Mouse (Mus musculus): ENCODE data around the gene Frmd3. TPM values are rescaled to one million over a fixed set of nuclear protein-coding genes. Genes with fewer than 3 reads are reported as not detected.
"Not testable (repeated sequence)": the region's sequence is repeated elsewhere in the genome, so short reads cannot be mapped to it uniquely, and the experiment has no call there.

Gene Frmd3
- polyA plus RNA-seq, 1 experiment: not detected

GRCm38 (mm10) chr4:74191528-74191927, 178.3 kb downstream of the Frmd3 start:
- H3K27me3 ChIP-seq (replicated peaks): no peaks in the 10 kb centered on the region

GRCm38 (mm10) chr4:74201281-74201811, 188.1 kb downstream of the Frmd3 start:
- Histone ChIP-seq H3K27me3 (replicated peaks) (no peaks in the 10 kb centered on the region), H3K36me3 (replicated peaks; ENCODE audit: low read length) (no peaks in the 10 kb centered on the region), H3K9me3 (no peaks in the 10 kb centered on the region), H3K4me3 (replicated peaks) (no peak overlapping the region), H3K4me1 (no peaks in the 10 kb centered on the region)
- TF ChIP-seq FLI1 (IDR thresholded peaks at IDR 0.05; ENCODE audit: low read length): no peak
- TF ChIP-seq GATA1 (IDR thresholded peaks at IDR 0.05; ENCODE audit: borderline replicate concordance, low read length): no peak

More at GRCm38 (mm10) chr4:74191528-74191927, 178.3 kb downstream of the Frmd3 start:
- Histone ChIP-seq H3K4me3 (replicated peaks) (no peak overlapping the region), H3K9me3 (0 out of 2 replicates have a peak, but pooled peaks cover 6% of the 10 kb centered on the region), H3K36me3 (replicated peaks; ENCODE audit: low read length) (no peaks in the 10 kb centered on the region), H3K4me1 (no peaks in the 10 kb centered on the region)
- TF ChIP-seq FLI1 (IDR thresholded peaks at IDR 0.05; ENCODE audit: low read length): no peak
- no peak for TF ChIP-seq GATA1 (IDR thresholded peaks at IDR 0.05; ENCODE audit: borderline replicate concordance, low read length)

DNA sequence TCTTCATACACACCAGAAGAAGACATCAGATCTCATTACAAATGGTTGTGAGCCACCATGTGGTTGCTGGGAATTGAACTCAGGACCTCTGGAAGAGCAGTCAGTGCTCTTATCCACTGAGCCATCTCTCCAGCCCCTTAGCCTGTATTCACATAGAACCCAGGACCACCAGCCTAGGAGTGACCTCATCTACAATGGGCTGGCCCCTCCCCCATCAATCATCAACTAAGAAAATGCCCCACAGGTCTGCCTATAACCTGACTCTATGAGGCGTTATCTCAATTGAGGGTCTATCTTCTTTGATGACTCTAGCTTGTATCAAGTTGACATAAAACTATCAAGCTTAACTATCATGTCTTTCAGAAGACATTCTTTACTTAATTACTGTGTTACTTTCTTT, 208.5 kb downstream of the Frmd3 start:
- H3K4me3 ChIP-seq (replicated peaks); H3K4me1 ChIP-seq; H3K9me3 ChIP-seq; H3K36me3 ChIP-seq (replicated peaks; ENCODE audit: low read length); H3K27me3 ChIP-seq (replicated peaks): not testable (repeated sequence)

DNA sequence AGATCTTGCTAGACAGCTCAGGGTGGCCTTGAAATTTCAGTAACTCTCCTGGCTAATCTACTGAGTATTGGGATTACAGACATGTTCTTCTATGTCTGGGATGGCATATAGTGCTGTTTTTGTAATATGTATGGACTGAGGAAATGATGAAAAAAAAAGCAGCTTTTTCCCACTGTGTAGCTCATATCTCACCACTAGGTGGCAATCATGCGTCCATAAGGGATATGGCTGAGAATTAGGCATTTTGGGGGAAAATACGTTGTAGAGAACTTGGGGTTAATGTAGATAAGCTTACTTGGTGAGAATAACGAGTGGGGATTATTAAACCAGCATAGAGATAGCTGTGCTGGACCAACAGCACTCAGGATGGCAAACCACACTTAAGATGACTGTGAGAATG, 209.1 kb downstream of the Frmd3 start:
- Histone ChIP-seq H3K4me1 (no peaks in the 10 kb centered on the region), H3K27me3 (replicated peaks) (no peaks in the 10 kb centered on the region), H3K4me3 (replicated peaks) (no peak overlapping the region), H3K9me3 (0 out of 2 replicates have a peak, but pooled peaks cover 3% of the 10 kb centered on the region), H3K36me3 (replicated peaks; ENCODE audit: low read length) (no peaks in the 10 kb centered on the region)
- TF ChIP-seq GATA1 (IDR thresholded peaks at IDR 0.05; ENCODE audit: borderline replicate concordance, low read length) (no peak), FLI1 (IDR thresholded peaks at IDR 0.05; ENCODE audit: low read length) (no peak)

DNA sequence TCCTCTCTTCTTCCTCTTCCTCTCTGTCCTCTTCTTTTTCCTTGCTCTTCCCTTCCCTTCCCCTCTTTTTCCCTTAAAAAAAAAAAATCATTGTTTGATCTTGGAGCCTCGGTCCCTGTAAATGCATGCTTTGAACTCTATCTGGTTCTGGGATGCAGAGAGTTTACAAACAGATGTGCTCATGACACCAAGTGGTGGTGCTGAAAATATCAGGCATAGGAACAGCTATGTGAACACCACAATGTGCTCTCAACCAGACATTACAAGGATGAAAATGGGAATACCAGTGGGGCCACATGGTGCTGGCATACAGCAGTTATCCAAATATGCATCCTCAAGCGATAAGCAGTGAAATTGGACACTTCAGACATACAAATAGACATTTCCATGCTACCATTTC, 211.0 kb downstream of the Frmd3 start:
- no peak for TF ChIP-seq GATA1 (IDR thresholded peaks at IDR 0.05; ENCODE audit: borderline replicate concordance, low read length)
- TF ChIP-seq FLI1 (IDR thresholded peaks at IDR 0.05; ENCODE audit: low read length): no peak
- no peaks in the 10 kb centered on the region for H3K4me1 ChIP-seq
- H3K27me3 ChIP-seq (replicated peaks): no peaks in the 10 kb centered on the region
- H3K36me3 ChIP-seq (replicated peaks; ENCODE audit: low read length): no peaks in the 10 kb centered on the region
- H3K9me3 ChIP-seq: 0 out of 2 replicates have a peak, but pooled peaks cover 4% of the 10 kb centered on the region
- H3K4me3 ChIP-seq (replicated peaks): no peak overlapping the region

- H3K27me3 ChIP-seq (replicated peaks): no peaks in the 10 kb centered on the region
- H3K4me1 ChIP-seq: no peaks in the 10 kb centered on the region; the same call in 1 of the 2 replicates
- H3K4me3 ChIP-seq (replicated peaks): peak overlapping the region; percentile 48
- no peaks in the 10 kb centered on the region for H3K36me3 ChIP-seq (replicated peaks; ENCODE audit: low read length)
- TF ChIP-seq FLI1 (IDR thresholded peaks at IDR 0.05; ENCODE audit: low read length) (no peak), GATA1 (IDR thresholded peaks at IDR 0.05; ENCODE audit: borderline replicate concordance, low read length) (no peak)
- H3K9me3 ChIP-seq: 0 out of 2 replicates have a peak, but pooled peaks cover 4% of the 10 kb centered on the region
Measured at GRCm38 (mm10) chr4:74230994-74231393, 217.8 kb downstream of the Frmd3 start.

DNA sequence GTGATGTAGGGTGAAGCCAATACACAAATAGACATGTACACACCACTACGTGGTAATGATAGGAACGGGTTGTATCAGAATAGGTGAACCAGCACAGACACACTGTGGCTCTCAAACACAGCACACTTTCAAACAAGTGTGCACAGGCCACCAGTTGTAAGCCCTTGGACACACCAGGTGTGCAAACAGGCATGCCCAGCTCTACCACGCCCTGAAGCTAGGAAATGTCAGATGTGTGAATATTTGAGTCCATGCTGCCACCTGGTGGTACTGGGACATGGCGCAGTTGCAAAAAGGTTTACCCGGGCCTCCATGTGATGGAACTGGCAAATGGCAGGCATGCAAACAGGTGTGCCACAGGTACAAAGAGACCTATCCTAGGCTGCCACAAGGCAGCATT, 218.2 kb downstream of the Frmd3 start:
- Histone ChIP-seq H3K36me3 (replicated peaks; ENCODE audit: low read length) (no peaks in the 10 kb centered on the region), H3K4me1 (no peaks in the 10 kb centered on the region; the same call in 1 of the 2 replicates), H3K4me3 (replicated peaks) (peak overlapping the region; percentile 48), H3K9me3 (0 out of 2 replicates have a peak, but pooled peaks cover 4% of the 10 kb centered on the region), H3K27me3 (replicated peaks) (no peaks in the 10 kb centered on the region)
- TF ChIP-seq GATA1 (IDR thresholded peaks at IDR 0.05; ENCODE audit: borderline replicate concordance, low read length) (no peak), FLI1 (IDR thresholded peaks at IDR 0.05; ENCODE audit: low read length) (no peak)

DNA sequence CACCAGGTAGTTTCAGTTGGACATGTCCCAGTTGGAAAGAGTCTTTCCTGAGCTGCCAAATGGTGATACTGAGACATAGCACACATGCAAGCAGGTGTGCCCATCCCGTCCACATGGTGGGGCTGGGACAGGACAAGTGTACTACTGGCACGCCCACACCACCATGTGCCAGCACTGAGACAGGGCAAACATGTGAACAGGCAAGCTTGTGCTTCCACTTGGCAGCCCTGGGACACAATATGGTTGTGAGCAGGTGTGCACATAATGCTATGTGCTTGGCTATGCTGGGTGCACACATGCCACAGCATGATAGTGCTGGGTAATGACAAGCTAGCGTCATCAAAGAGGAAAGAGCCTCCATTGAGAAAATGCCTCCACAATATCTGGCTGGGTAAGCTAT, 220.3 kb downstream of the Frmd3 start:
- Histone ChIP-seq H3K27me3 (replicated peaks) (no peaks in the 10 kb centered on the region), H3K4me1 (no peaks in the 10 kb centered on the region; the same call in 1 of the 2 replicates), H3K36me3 (replicated peaks; ENCODE audit: low read length) (no peaks in the 10 kb centered on the region), H3K9me3 (no peaks in the 10 kb centered on the region), H3K4me3 (replicated peaks) (peak overlapping the region; percentile 39)
- TF ChIP-seq GATA1 (IDR thresholded peaks at IDR 0.05; ENCODE audit: borderline replicate concordance, low read length): no peak
- no peak for TF ChIP-seq FLI1 (IDR thresholded peaks at IDR 0.05; ENCODE audit: low read length)

- H3K27me3 ChIP-seq (replicated peaks): no peaks in the 10 kb centered on the region
- no peaks in the 10 kb centered on the region for H3K4me1 ChIP-seq
- no peaks in the 10 kb centered on the region for H3K36me3 ChIP-seq (replicated peaks; ENCODE audit: low read length)
- TF ChIP-seq GATA1 (IDR thresholded peaks at IDR 0.05; ENCODE audit: borderline replicate concordance, low read length): no peak
- TF ChIP-seq FLI1 (IDR thresholded peaks at IDR 0.05; ENCODE audit: low read length): no peak
- H3K4me3 ChIP-seq (replicated peaks): no peak within 1 kb of the TSS
- H3K9me3 ChIP-seq: no peaks in the 10 kb centered on the region
Measured at GRCm38 (mm10) chr4:74242176-74242575, 228.9 kb downstream of the Frmd3 start, which contains the start of gene Kdm4c. Gene Kdm4c (plus strand): TSS chr4:74242497.

Other genes starting within 250 kb of the Frmd3 start
- not detected in 2 replicates for gene Rasef, start 222.4 kb upstream of the Frmd3 start, polyA plus RNA-seq (2012; ENCODE audit: insufficient read depth, low replicate concordance)
- gene Gm11758, start 137.2 kb upstream of the Frmd3 start, polyA plus RNA-seq (2012; ENCODE audit: insufficient read depth, low replicate concordance): not detected in 2 replicates
- gene Gm11757, start 122.3 kb upstream of the Frmd3 start, polyA plus RNA-seq (2012; ENCODE audit: insufficient read depth, low replicate concordance): not detected in 2 replicates
- gene Gm13871, start 107.5 kb upstream of the Frmd3 start, polyA plus RNA-seq (2012; ENCODE audit: insufficient read depth, low replicate concordance): not detected in 2 replicates
- gene Gm11756, start 92.7 kb upstream of the Frmd3 start, polyA plus RNA-seq (2012; ENCODE audit: insufficient read depth, low replicate concordance): not detected in 2 replicates
- gene 2310002L09Rik, start 62.6 kb upstream of the Frmd3 start, polyA plus RNA-seq (2012; ENCODE audit: insufficient read depth, low replicate concordance): not detected in 2 replicates
- 0.65 TPM in 1 of 2 replicates, not detected in the other for gene Kdm4c, start 229.1 kb downstream of the Frmd3 start, polyA plus RNA-seq (2012; ENCODE audit: insufficient read depth, low replicate concordance)